ENCODE assay signal across 8 mouse cellular contexts in genomic region chr6:108659221-108659725, GRCm38 (mm10). TPM values are rescaled to one million over a fixed set of nuclear protein-coding genes. Genes with fewer than 3 reads are reported as not detected.
DNase-seq lines count a peak whose midpoint lies in the region; ATAC-seq and TF ChIP-seq lines count a peak whose summit lies in the region.

No protein-coding gene starts in this region.

- H3K4me1 ChIP-seq in embryonic facial prominence, embryonic 14.5 days (ENCODE audit: control insufficient read depth, insufficient read depth, low read length) = peaks cover 15% of the 10 kb centered on the region; the same call in 1 of the 2 replicates
- peaks cover 39% of the 10 kb centered on the region for H3K4me1 ChIP-seq in heart, embryonic 10.5 days
- H3K4me1 ChIP-seq in kidney, embryonic 15.5 days = peaks cover 42% of the 10 kb centered on the region
- H3K4me1 ChIP-seq in midbrain, postnatal 0 days (ENCODE audit: insufficient read depth, low read length) = 0 out of 2 replicates have a peak, but pooled peaks cover 7% of the 10 kb centered on the region

- peak overlapping the region; percentile 96 for H3K4me2 ChIP-seq in embryonic facial prominence, embryonic 14.5 days (ENCODE audit: low read depth, low read length)
- H3K4me2 ChIP-seq in kidney, embryonic 15.5 days = peak overlapping the region; percentile 95
- peak overlapping the region; percentile 86 for H3K4me2 ChIP-seq in midbrain, postnatal 0 days (ENCODE audit: low read depth, low read length, poor library complexity, severe bottlenecking)

- no peaks in the 10 kb centered on the region for H3K9me3 ChIP-seq in embryonic facial prominence, embryonic 14.5 days (ENCODE audit: control insufficient read depth, low read length)
- no peaks in the 10 kb centered on the region for H3K9me3 ChIP-seq in heart, embryonic 10.5 days
- no peaks in the 10 kb centered on the region for H3K9me3 ChIP-seq in kidney, embryonic 15.5 days (replicated peaks)
- H3K9me3 ChIP-seq in midbrain, postnatal 0 days (ENCODE audit: low read length) = no peaks in the 10 kb centered on the region

- peak; percentile 97 for DNase-seq in 3T3-L1 (ENCODE audit: low read depth, low spot score)
- DNase-seq in adrenal gland, postnatal 25 days = peak; percentile 94
- peak; percentile 95 for DNase-seq in embryonic facial prominence, embryonic 14.5 days (ENCODE audit: low spot score)
- DNase-seq in heart, embryonic 10.5 days (ENCODE audit: low spot score) = peak; percentile 94
- peak; percentile 75 for DNase-seq in liver
- peak; percentile 92 for DNase-seq in midbrain, postnatal 0 days (ENCODE audit: low spot score)
- DNase-seq in spleen, postnatal 10 days (ENCODE audit: low spot score in 2 of 2) = peak; percentile 37 to 77

- H3K9ac ChIP-seq in embryonic facial prominence, embryonic 14.5 days (ENCODE audit: low read depth, low read length) = peak overlapping the region; percentile 69
- peak overlapping the region; percentile 56 for H3K9ac ChIP-seq in kidney, embryonic 15.5 days
- peak overlapping the region; percentile 77 for H3K9ac ChIP-seq in midbrain, postnatal 0 days (replicated peaks; ENCODE audit: low read length, poor library complexity, severe bottlenecking)

- peak; percentile 73 for TF ChIP-seq CTCF in midbrain, postnatal 0 days (IDR thresholded peaks at IDR 0.05)

- peak overlapping the region; percentile 95 for H3K27ac ChIP-seq in embryonic facial prominence, embryonic 14.5 days (replicated peaks; ENCODE audit: low read depth, low read length)
- peak overlapping the region; percentile 96 for H3K27ac ChIP-seq in heart, embryonic 10.5 days
- peak overlapping the region; percentile 98 for H3K27ac ChIP-seq in kidney, embryonic 15.5 days
- H3K27ac ChIP-seq in midbrain, postnatal 0 days (ENCODE audit: low read depth, low read length) = peak overlapping the region; percentile 90

- peak; percentile 80 for ATAC-seq in embryonic facial prominence, embryonic 14.5 days (ENCODE audit: low read depth)
- ATAC-seq in kidney, embryonic 15.5 days (replicated peaks; ENCODE audit: low FRiP score) = peak; percentile 80
- ATAC-seq in midbrain, postnatal 0 days (ENCODE audit: low FRiP score) = peak; percentile 86

- H3K4me3 ChIP-seq in embryonic facial prominence, embryonic 14.5 days (ENCODE audit: low read depth, low read length) = peak overlapping the region; percentile 57
- peak overlapping the region; percentile 74 for H3K4me3 ChIP-seq in heart, embryonic 10.5 days
- peak overlapping the region; percentile 60 for H3K4me3 ChIP-seq in kidney, embryonic 15.5 days (replicated peaks)
- peak overlapping the region; percentile 61 for H3K4me3 ChIP-seq in midbrain, postnatal 0 days (ENCODE audit: low read depth, low read length)

- H3K27me3 ChIP-seq in embryonic facial prominence, embryonic 14.5 days (replicated peaks; ENCODE audit: control insufficient read depth, insufficient read depth, low read length) = peaks cover 3% of the 10 kb centered on the region; the same call in 1 of the 2 replicates
- H3K27me3 ChIP-seq in heart, embryonic 10.5 days (ENCODE audit: insufficient read depth, poor library complexity, severe bottlenecking) = 0 out of 2 replicates have a peak, but pooled peaks cover under 1% of the 10 kb centered on the region
- 0 out of 2 replicates have a peak, but pooled peaks cover 3% of the 10 kb centered on the region for H3K27me3 ChIP-seq in kidney, embryonic 15.5 days
- no peaks in the 10 kb centered on the region for H3K27me3 ChIP-seq in midbrain, postnatal 0 days (ENCODE audit: insufficient read depth, low read length)

- H3K36me3 ChIP-seq in embryonic facial prominence, embryonic 14.5 days (ENCODE audit: control insufficient read depth, insufficient read depth, low read length) = no peaks in the 10 kb centered on the region
- peaks cover under 1% of the 10 kb centered on the region; the same call in 1 of the 2 replicates for H3K36me3 ChIP-seq in heart, embryonic 10.5 days
- no peaks in the 10 kb centered on the region for H3K36me3 ChIP-seq in kidney, embryonic 15.5 days
- no peaks in the 10 kb centered on the region for H3K36me3 ChIP-seq in midbrain, postnatal 0 days (ENCODE audit: insufficient read depth, low read length)

- under 1% methylated on average over 18 of the region's 42 CpGs for WGBS in embryonic facial prominence, embryonic 14.5 days
- under 1% methylated on average over 38 of the region's 42 CpGs for WGBS in heart, embryonic 10.5 days
- under 1% methylated on average over 42 of the region's 42 CpGs for WGBS in kidney, embryonic 15.5 days
- WGBS in midbrain, postnatal 0 days = under 1% methylated on average over 39 of the region's 42 CpGs

RNA-seq across cellular contexts. Expression of gene Bhlhe40, which starts 1.2 kb away (rescaled TPM):
- 191 and 201 TPM in 2 replicates for total RNA-seq in adrenal gland, postnatal 25 days (2021)
- polyA plus RNA-seq in embryonic facial prominence, embryonic 14.5 days (2014; fragmentation: Nextera tagmentation; extraction: Ambion mirVana) = 17.1 and 20.8 TPM in 2 replicates
- polyA plus RNA-seq in heart, embryonic 10.5 days (2016; fragmentation: Nextera tagmentation; extraction: Ambion mirVana) = 7.8 and 10.8 TPM in 2 replicates
- polyA plus RNA-seq in kidney, embryonic 15.5 days (2015; fragmentation: Nextera tagmentation; extraction: Ambion mirVana) = 15.9 and 16.0 TPM in 2 replicates
- total RNA-seq in midbrain, postnatal 0 days (2014; rRNA removed) = 8.8 and 10.8 TPM in 2 replicates
- polyA plus RNA-seq in midbrain, postnatal 0 days (2015; fragmentation: Nextera tagmentation; extraction: Ambion mirVana) = 5.9 and 7.9 TPM in 2 replicates

Comparison
In these comparisons a context has a peak if more than half of its experiments do, and no peak if none do; other contexts are left out.
1. Peak in every context shown above with its lines: DNase-seq, ATAC-seq, H3K4me3 ChIP-seq and H3K27ac ChIP-seq.